Mouse (Mus musculus): ENCODE data around the gene Zfp358. TPM values are rescaled to one million over a fixed set of nuclear protein-coding genes. Genes with fewer than 3 reads are reported as not detected.

The Zfp358 gene
- polyA plus RNA-seq (2014; fragmentation: Illumina TruSeq; extraction: RNeasy Lipid Tissue Mini Kit (QIAGEN cat#74804); ENCODE audit: low read depth, low replicate concordance) = 2.8 TPM

DNA sequence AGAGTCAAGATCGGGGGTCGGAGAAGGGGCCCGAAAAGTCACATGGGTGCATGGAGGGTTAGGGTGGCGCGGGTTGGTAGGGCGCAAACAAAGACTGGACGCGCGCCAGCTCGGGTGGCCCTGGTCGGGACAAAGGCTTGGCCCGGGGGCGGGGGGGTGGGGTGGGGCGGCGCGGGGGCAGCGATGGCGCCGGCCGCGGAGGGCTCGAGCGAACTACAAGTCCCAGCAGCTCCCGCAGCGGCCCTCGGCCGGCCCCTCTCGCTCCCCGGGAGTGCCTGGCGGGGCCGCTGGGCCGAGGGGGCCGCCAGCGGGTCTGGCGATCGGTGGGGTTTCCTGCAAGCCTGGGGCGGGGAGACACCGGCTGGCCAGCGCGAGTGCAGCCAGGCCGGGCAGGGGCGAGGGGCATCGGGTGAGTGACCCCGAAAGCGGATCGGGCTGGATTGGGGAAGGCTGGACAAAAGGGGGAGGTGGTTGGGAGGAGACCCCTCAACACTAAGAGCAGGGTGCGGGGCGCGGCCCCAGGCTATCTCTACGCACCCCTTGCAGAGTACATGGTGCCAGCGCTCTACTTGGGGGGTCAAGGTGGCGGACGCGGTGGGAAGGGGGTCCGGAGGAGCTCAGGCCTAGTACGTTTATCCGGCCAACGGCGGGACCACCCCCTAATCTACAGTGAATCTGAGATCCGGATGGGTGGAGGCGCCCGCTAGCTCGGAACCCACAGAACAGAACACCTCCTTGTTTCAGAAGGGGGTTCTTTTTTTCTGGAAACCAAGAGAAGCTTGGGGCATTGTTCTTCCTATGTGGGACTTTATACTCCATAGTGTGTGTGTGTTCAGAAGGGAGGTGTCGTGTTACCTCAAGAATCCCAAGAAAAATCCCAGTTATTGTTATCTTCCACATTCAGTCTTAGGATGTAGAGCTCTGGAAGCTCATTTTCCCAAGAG, at the start of gene Zfp358:
Zfp358 (plus strand) TSS at position 238 of the 944 bp plus-strand sequence.

GRCm38 (mm10) chr8:3467006-3467885, 25.7 kb upstream of the Zfp358 start, which contains the start of gene Pex11g:
Gene Pex11g, minus strand, starts transcription at chr8:3467680.

DNA sequence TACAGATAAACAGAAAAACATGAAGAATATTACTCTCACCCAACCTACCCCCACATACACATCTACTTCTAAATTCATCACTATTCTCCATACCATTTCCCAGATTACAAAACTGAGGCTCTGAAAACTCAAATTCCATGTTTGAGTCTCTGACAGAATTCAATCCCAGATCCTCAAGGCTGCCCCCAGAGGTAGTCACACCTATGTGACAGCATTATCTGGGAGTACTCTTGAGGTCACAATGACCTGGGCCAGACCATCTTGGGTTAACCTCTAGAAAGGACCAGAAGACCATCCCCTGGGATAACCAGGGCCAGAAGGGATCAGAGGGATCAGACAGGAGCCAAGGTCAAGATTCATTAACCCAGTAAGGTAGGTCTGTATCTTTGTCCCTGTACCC, 22.4 kb upstream of the Zfp358 start, which contains the start of gene Tex45:
Tex45 (plus strand) TSS at position 301 of the 400 bp plus-strand sequence.

GRCm38 (mm10) chr8:3500235-3501090, 7.5 kb downstream of the Zfp358 start, which contains the start of gene Mcoln1:
Gene Mcoln1, plus strand, starts transcription at chr8:3500457.

DNA sequence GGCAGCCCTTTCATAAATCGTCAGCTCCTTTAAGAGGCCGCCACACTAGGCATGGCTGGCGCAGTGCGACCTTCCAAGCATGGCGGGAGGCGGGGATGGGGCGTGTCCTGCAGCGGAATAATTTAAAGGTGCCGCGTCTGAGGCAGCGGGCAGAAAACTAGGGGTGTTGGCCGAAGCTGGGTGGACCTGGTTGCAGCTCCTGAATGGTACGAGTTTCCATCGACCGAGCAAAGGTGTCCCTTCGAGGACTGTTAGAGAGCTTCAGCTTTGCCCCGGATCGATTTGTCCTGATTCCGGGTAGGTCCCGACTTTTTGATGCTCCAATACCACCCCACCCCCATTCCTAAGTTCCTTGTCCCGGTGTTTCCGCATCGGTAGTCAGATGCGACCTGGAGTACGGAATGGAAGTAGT, 22.3 kb downstream of the Zfp358 start, which contains the start of gene Pnpla6:
Pnpla6 (plus strand) TSS at position 125 of the 412 bp plus-strand sequence.

Other genes with a start within 250 kb of the Zfp358 start
- gene Insr, start 213.5 kb upstream of the Zfp358 start, polyA plus RNA-seq (2014; fragmentation: Illumina TruSeq; extraction: RNeasy Lipid Tissue Mini Kit (QIAGEN cat#74804); ENCODE audit: low read depth, low replicate concordance) = 60.9 TPM
- gene A430078G23Rik, start 139.7 kb upstream of the Zfp358 start, polyA plus RNA-seq (2014; fragmentation: Illumina TruSeq; extraction: RNeasy Lipid Tissue Mini Kit (QIAGEN cat#74804); ENCODE audit: low read depth, low replicate concordance) = not detected
- 4.3 TPM for gene Arhgef18, start 100.1 kb upstream of the Zfp358 start, polyA plus RNA-seq (2014; fragmentation: Illumina TruSeq; extraction: RNeasy Lipid Tissue Mini Kit (QIAGEN cat#74804); ENCODE audit: low read depth, low replicate concordance)
- 5.9 TPM for gene Pex11g, start 25.5 kb upstream of the Zfp358 start, polyA plus RNA-seq (2014; fragmentation: Illumina TruSeq; extraction: RNeasy Lipid Tissue Mini Kit (QIAGEN cat#74804); ENCODE audit: low read depth, low replicate concordance)
- not detected for gene Tex45, start 22.3 kb upstream of the Zfp358 start, polyA plus RNA-seq (2014; fragmentation: Illumina TruSeq; extraction: RNeasy Lipid Tissue Mini Kit (QIAGEN cat#74804); ENCODE audit: low read depth, low replicate concordance)
- gene Mcoln1, start 7.3 kb downstream of the Zfp358 start, polyA plus RNA-seq (2014; fragmentation: Illumina TruSeq; extraction: RNeasy Lipid Tissue Mini Kit (QIAGEN cat#74804); ENCODE audit: low read depth, low replicate concordance) = 12.2 TPM
- gene Pnpla6, start 22.2 kb downstream of the Zfp358 start, polyA plus RNA-seq (2014; fragmentation: Illumina TruSeq; extraction: RNeasy Lipid Tissue Mini Kit (QIAGEN cat#74804); ENCODE audit: low read depth, low replicate concordance) = 7.7 TPM
- gene C330021F23Rik, start 74.9 kb downstream of the Zfp358 start, polyA plus RNA-seq (2014; fragmentation: Illumina TruSeq; extraction: RNeasy Lipid Tissue Mini Kit (QIAGEN cat#74804); ENCODE audit: low read depth, low replicate concordance) = 2.6 TPM
- 1.3 TPM for gene Camsap3, start 94.2 kb downstream of the Zfp358 start, polyA plus RNA-seq (2014; fragmentation: Illumina TruSeq; extraction: RNeasy Lipid Tissue Mini Kit (QIAGEN cat#74804); ENCODE audit: low read depth, low replicate concordance)
- gene Xab2, start 128.2 kb downstream of the Zfp358 start, polyA plus RNA-seq (2014; fragmentation: Illumina TruSeq; extraction: RNeasy Lipid Tissue Mini Kit (QIAGEN cat#74804); ENCODE audit: low read depth, low replicate concordance) = 0.58 TPM
- 26.2 TPM for gene Pet100, start 128.4 kb downstream of the Zfp358 start, polyA plus RNA-seq (2014; fragmentation: Illumina TruSeq; extraction: RNeasy Lipid Tissue Mini Kit (QIAGEN cat#74804); ENCODE audit: low read depth, low replicate concordance)
- gene Pcp2, start 132.4 kb downstream of the Zfp358 start, polyA plus RNA-seq (2014; fragmentation: Illumina TruSeq; extraction: RNeasy Lipid Tissue Mini Kit (QIAGEN cat#74804); ENCODE audit: low read depth, low replicate concordance) = not detected
- 13.2 TPM for gene Stxbp2, start 137.8 kb downstream of the Zfp358 start, polyA plus RNA-seq (2014; fragmentation: Illumina TruSeq; extraction: RNeasy Lipid Tissue Mini Kit (QIAGEN cat#74804); ENCODE audit: low read depth, low replicate concordance)
- 0.50 TPM for gene Retn, start 162.6 kb downstream of the Zfp358 start, polyA plus RNA-seq (2014; fragmentation: Illumina TruSeq; extraction: RNeasy Lipid Tissue Mini Kit (QIAGEN cat#74804); ENCODE audit: low read depth, low replicate concordance)
- gene Mcemp1, start 172.6 kb downstream of the Zfp358 start, polyA plus RNA-seq (2014; fragmentation: Illumina TruSeq; extraction: RNeasy Lipid Tissue Mini Kit (QIAGEN cat#74804); ENCODE audit: low read depth, low replicate concordance) = not detected
- gene Fcor, start 179.2 kb downstream of the Zfp358 start, polyA plus RNA-seq (2014; fragmentation: Illumina TruSeq; extraction: RNeasy Lipid Tissue Mini Kit (QIAGEN cat#74804); ENCODE audit: low read depth, low replicate concordance) = not detected
- 3.7 TPM for gene Trappc5, start 183.2 kb downstream of the Zfp358 start, polyA plus RNA-seq (2014; fragmentation: Illumina TruSeq; extraction: RNeasy Lipid Tissue Mini Kit (QIAGEN cat#74804); ENCODE audit: low read depth, low replicate concordance)
- gene Fcer2a, start 201.0 kb downstream of the Zfp358 start, polyA plus RNA-seq (2014; fragmentation: Illumina TruSeq; extraction: RNeasy Lipid Tissue Mini Kit (QIAGEN cat#74804); ENCODE audit: low read depth, low replicate concordance) = 0.42 TPM
- 35.9 TPM for gene Clec4g, start 227.5 kb downstream of the Zfp358 start, polyA plus RNA-seq (2014; fragmentation: Illumina TruSeq; extraction: RNeasy Lipid Tissue Mini Kit (QIAGEN cat#74804); ENCODE audit: low read depth, low replicate concordance)